Mouse (Mus musculus): ENCODE data around the gene Ntpcr.

GRCm38 (mm10) chr8:125773281-125773803 is 43.6 kb downstream of the Ntpcr start:
- TF ChIP-seq MAFK (IDR thresholded peaks at IDR 0.05; ENCODE audit: insufficient read depth, low read depth, low read length): no peak
- TF ChIP-seq ZNF384 (IDR thresholded peaks at IDR 0.05; ENCODE audit: low read depth, low read length): no peak
- no peak for TF ChIP-seq CHD2 (IDR thresholded peaks at IDR 0.05; ENCODE audit: low read depth, low read length)
- no peak for TF ChIP-seq ZC3H11A (IDR thresholded peaks at IDR 0.05; ENCODE audit: borderline replicate concordance, low read depth, low read length)
